ENCODE assay signal across 14 mouse cellular contexts in the genomic region with DNA sequence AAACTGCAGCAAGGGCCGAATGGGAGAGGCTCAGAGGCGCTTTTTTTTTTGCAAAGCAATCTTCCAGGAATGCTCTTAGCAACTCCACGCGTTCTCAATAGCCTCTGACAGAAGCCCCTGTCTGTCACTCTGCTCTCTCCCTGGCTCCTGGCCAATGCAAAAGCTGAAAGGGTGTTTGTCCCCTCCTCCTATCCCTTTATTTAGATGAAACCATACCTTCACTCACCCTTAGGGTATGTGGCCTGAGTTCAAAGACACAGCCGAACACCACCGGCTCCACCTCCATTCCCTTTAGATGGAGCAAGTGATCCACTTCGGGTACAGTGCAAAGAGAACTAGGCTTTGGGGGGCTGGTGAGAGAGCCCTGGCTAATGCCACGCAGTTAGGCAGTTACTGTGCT.
DNase-seq lines count a peak whose midpoint lies in the region; ATAC-seq lines count a peak whose summit lies in the region.
"Had no signal": no experiment of that assay in that cellular context is flagged by ENCODE, and none has a peak within 500 bp of the region (broad histone marks: within the 10 kb centered on the region; RNA-seq: fewer than 3 reads in every experiment).

No protein-coding gene starts in this region.

- H3K36me3 ChIP-seq in heart, embryonic 16.5 days (ENCODE audit: control insufficient read depth, insufficient read depth), result no peaks in the 10 kb centered on the region
- no peaks in the 10 kb centered on the region for H3K36me3 ChIP-seq in embryonic facial prominence, embryonic 15.5 days
- no peaks in the 10 kb centered on the region for H3K36me3 ChIP-seq in limb, embryonic 10.5 days

- 0 out of 2 replicates have a peak, but pooled peaks have one; percentile 12 for ATAC-seq in heart, embryonic 16.5 days (replicated peaks; ENCODE audit: extremely low read depth, insufficient read depth, low FRiP score)
- ATAC-seq in embryonic facial prominence, embryonic 15.5 days (ENCODE audit: insufficient number of reproducible peaks, low FRiP score, low TSS enrichment, low read depth), result peak; percentile 48; the same call in 1 of the 2 replicates

- no peak overlapping the region for H3K27ac ChIP-seq in heart, embryonic 16.5 days (ENCODE audit: low read length)
- H3K27ac ChIP-seq in embryonic facial prominence, embryonic 15.5 days (replicated peaks), result peak overlapping the region; percentile 8; the same call in 1 of the 2 replicates
- peak overlapping the region; percentile 1; the same call in 1 of the 2 replicates for H3K27ac ChIP-seq in limb, embryonic 10.5 days
- H3K27ac ChIP-seq: liver, embryonic 14.5 days had no signal

- H3K4me1 ChIP-seq in heart, embryonic 16.5 days (ENCODE audit: control insufficient read depth, insufficient read depth, low read length), result peaks cover 10% of the 10 kb centered on the region; the same call in 1 of the 2 replicates
- peaks cover 36% of the 10 kb centered on the region for H3K4me1 ChIP-seq in embryonic facial prominence, embryonic 15.5 days
- H3K4me1 ChIP-seq in limb, embryonic 10.5 days, result peaks cover 47% of the 10 kb centered on the region

- no peak for DNase-seq in heart, adult 8-10 months (ENCODE audit: low spot score)
- peak; percentile 9 for DNase-seq in R1 (ENCODE audit: low read depth, low spot score)
- DNase-seq in limb, embryonic 10.5 days (ENCODE audit: low spot score), result no peak
- DNase-seq in cerebellum, adult 11-12 months, result no peak
- no peak for DNase-seq in lung, postnatal 10 days
- DNase-seq in spleen, postnatal 10 days (ENCODE audit: low spot score in 2 of 2), result no peak
- DNase-seq: adrenal gland, adult 8-10 months; gastrocnemius, postnatal 36 days; heart, postnatal 4 days; layer of hippocampus, adult 9-11 months; spleen, adult 18-20 months had no signal

- no peak overlapping the region for H3K9ac ChIP-seq in heart, embryonic 16.5 days (ENCODE audit: low read length)
- H3K9ac ChIP-seq in embryonic facial prominence, embryonic 15.5 days, result no peak overlapping the region
- H3K9ac ChIP-seq: liver, embryonic 14.5 days had no signal

- H3K9me3 ChIP-seq in heart, embryonic 16.5 days (replicated peaks; ENCODE audit: control insufficient read depth, low read length), result no peaks in the 10 kb centered on the region
- no peaks in the 10 kb centered on the region for H3K9me3 ChIP-seq in embryonic facial prominence, embryonic 15.5 days (replicated peaks)
- H3K9me3 ChIP-seq in limb, embryonic 10.5 days (replicated peaks), result no peaks in the 10 kb centered on the region

- H3K4me3 ChIP-seq in heart, embryonic 16.5 days (ENCODE audit: low read length), result no peak overlapping the region
- H3K4me3 ChIP-seq in embryonic facial prominence, embryonic 15.5 days (replicated peaks), result no peak overlapping the region
- H3K4me3 ChIP-seq in limb, embryonic 10.5 days, result no peak overlapping the region

- no peak overlapping the region for H3K4me2 ChIP-seq in heart, embryonic 16.5 days (ENCODE audit: low read depth, low read length)
- H3K4me2 ChIP-seq in embryonic facial prominence, embryonic 15.5 days (replicated peaks), result no peak overlapping the region

- 35% methylated on average over 8 of the region's 8 CpGs for WGBS in heart, embryonic 16.5 days
- WGBS in embryonic facial prominence, embryonic 15.5 days, result 12% methylated on average over 8 of the region's 8 CpGs
- WGBS in limb, embryonic 10.5 days, result 31% methylated on average over 8 of the region's 8 CpGs

- H3K27me3 ChIP-seq in heart, embryonic 16.5 days (ENCODE audit: control insufficient read depth, insufficient read depth, low read length), result no peaks in the 10 kb centered on the region
- H3K27me3 ChIP-seq in embryonic facial prominence, embryonic 15.5 days, result no peaks in the 10 kb centered on the region
- H3K27me3 ChIP-seq in limb, embryonic 10.5 days (ENCODE audit: low read depth, poor library complexity, severe bottlenecking), result no peaks in the 10 kb centered on the region
